Mouse (Mus musculus): ENCODE data around the gene Mcrip2. TPM values are rescaled to one million over a fixed set of nuclear protein-coding genes. Genes with fewer than 3 reads are reported as not detected.

Gene Mcrip2
- total and polyA plus RNA-seq, 3 experiments: 234 to 288 (median 254) TPM

DNA sequence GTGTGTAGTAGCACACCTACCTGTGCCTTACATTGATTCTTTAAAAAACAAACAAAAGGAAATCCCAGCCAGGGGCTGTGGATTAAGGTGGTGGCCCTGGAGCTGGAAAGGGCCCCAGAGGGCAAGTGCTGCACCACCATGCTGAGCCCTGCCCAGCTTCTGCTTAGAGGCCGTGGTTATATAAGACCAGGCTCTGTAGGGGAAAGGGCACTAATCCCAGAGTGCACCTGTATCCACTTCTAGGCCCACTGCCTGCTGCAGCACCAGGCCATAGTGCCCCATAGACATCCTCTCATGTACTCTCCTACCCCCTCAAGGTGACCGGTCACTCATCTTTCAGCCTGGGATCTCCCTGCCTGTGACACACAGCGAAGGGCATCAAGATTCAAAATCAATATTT is 2.4 kb downstream of the Mcrip2 start:
- Histone ChIP-seq H3K79me2 (replicated peaks; ENCODE audit: control insufficient read depth, insufficient read depth, low read length) (peaks cover 3% of the 10 kb centered on the region), H3K9ac (ENCODE audit: low read depth, low read length) (no peak overlapping the region), H3K27ac (peak overlapping the region; percentile 36), H3K4me1 (ENCODE audit: control insufficient read depth, insufficient read depth, low read length) (peaks cover 5% of the 10 kb centered on the region), H3K4me3 (peak overlapping the region; percentile 35), H3K36me3 (ENCODE audit: control insufficient read depth, insufficient read depth, low read length) (no peaks in the 10 kb centered on the region), H3K27me3 (ENCODE audit: control insufficient read depth, insufficient read depth, low read length) (no peaks in the 10 kb centered on the region)
- intact Hi-C loops (cut with DNase I): loop anchor here (5.0 kb wide), 2 partner anchors 34 to 621 kb away; partner anchors contain the start of gene Stub1
- no peak for DNase-seq
- TF ChIP-seq POLR2A (IDR thresholded peaks at IDR 0.05; ENCODE audit: insufficient read depth, low read depth, low read length) (peak; percentile 55; the same call in 1 of the 2 replicates), EP300 (IDR thresholded peaks at IDR 0.05; ENCODE audit: insufficient read depth, low read depth, low read length) (0 out of 2 replicates have a peak, but pooled peaks have one; percentile 58), CTCF (IDR thresholded peaks at IDR 0.05) (no peak)
- WGBS: 76% methylated on average over 3 of the region's 3 CpGs

DNA sequence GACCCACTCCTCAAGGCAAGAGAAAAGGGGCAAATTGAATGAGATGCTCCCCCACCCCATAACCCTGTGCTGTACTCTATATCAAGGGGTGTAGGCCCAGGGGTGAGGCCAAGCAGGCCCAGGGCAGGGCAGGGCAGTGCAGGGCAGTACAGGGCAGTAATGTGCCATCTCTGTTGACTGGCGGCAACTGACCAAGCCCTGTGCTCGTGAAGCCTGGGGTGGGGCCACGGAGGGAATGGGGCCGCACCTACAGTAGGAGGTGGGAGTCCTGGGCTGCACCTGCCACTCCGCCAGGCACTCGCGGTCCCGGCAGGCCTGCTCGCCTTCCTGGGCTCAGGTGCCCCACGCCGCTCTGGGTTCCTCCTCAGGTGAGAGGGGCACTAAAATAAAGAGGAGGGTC is 3.3 kb downstream of the Mcrip2 start:
- peak overlapping the region; percentile 35 for H3K9ac ChIP-seq (ENCODE audit: low read depth, low read length)
- DNase-seq: no peak
- peaks cover 3% of the 10 kb centered on the region for H3K79me2 ChIP-seq (replicated peaks; ENCODE audit: control insufficient read depth, insufficient read depth, low read length)
- H3K27me3 ChIP-seq (ENCODE audit: control insufficient read depth, insufficient read depth, low read length): no peaks in the 10 kb centered on the region
- peak overlapping the region; percentile 35; the same call in 1 of the 2 replicates for H3K4me3 ChIP-seq
- intact Hi-C loops (cut with DNase I): loop anchor here (5.0 kb wide), 2 partner anchors 33 to 622 kb away; partner anchors contain the start of gene Stub1
- H3K27ac ChIP-seq: peak overlapping the region; percentile 36; the same call in 1 of the 2 replicates
- no peaks in the 10 kb centered on the region for H3K36me3 ChIP-seq (ENCODE audit: control insufficient read depth, insufficient read depth, low read length)
- 80% methylated on average over 11 of the region's 11 CpGs for WGBS
- TF ChIP-seq POLR2A (IDR thresholded peaks at IDR 0.05; ENCODE audit: insufficient read depth, low read depth, low read length): no peak
- no peak for TF ChIP-seq EP300 (IDR thresholded peaks at IDR 0.05; ENCODE audit: insufficient read depth, low read depth, low read length)
- TF ChIP-seq CTCF (IDR thresholded peaks at IDR 0.05): no peak
- peaks cover 5% of the 10 kb centered on the region for H3K4me1 ChIP-seq (ENCODE audit: control insufficient read depth, insufficient read depth, low read length)

DNA sequence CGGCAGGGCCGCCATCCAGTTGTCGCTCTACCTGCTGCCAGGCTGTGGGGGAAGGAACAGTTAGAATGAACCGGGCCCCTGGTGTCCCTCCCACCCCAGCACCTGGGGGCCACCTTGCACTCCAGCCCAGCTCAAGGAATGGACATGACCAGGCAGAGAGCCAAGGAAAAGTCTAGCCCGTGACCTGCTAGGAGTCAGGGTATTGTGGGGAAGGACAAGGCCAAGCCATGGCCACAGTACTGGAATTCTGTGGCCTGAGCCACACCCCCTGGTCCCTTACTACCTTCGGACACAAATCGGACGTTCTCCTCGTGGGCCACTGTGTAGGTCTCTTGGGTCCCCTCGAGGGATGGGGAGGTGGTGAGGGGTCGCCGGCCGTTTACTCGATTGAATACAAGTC is 4.3 kb downstream of the Mcrip2 start:
- no peak for TF ChIP-seq EP300 (IDR thresholded peaks at IDR 0.05; ENCODE audit: insufficient read depth, low read depth, low read length)
- TF ChIP-seq CTCF (IDR thresholded peaks at IDR 0.05): no peak
- TF ChIP-seq POLR2A (IDR thresholded peaks at IDR 0.05; ENCODE audit: insufficient read depth, low read depth, low read length): no peak
- no peaks in the 10 kb centered on the region for H3K27me3 ChIP-seq (ENCODE audit: control insufficient read depth, insufficient read depth, low read length)
- H3K4me3 ChIP-seq: no peak overlapping the region
- H3K27ac ChIP-seq: no peak overlapping the region
- peaks cover 3% of the 10 kb centered on the region for H3K79me2 ChIP-seq (replicated peaks; ENCODE audit: control insufficient read depth, insufficient read depth, low read length)
- peaks cover 5% of the 10 kb centered on the region for H3K4me1 ChIP-seq (ENCODE audit: control insufficient read depth, insufficient read depth, low read length)
- intact Hi-C loops (cut with DNase I): no loop called here
- DNase-seq: no peak
- 76% methylated on average over 14 of the region's 14 CpGs for WGBS
- H3K9ac ChIP-seq (ENCODE audit: low read depth, low read length): no peak overlapping the region
- no peaks in the 10 kb centered on the region for H3K36me3 ChIP-seq (ENCODE audit: control insufficient read depth, insufficient read depth, low read length)

DNA sequence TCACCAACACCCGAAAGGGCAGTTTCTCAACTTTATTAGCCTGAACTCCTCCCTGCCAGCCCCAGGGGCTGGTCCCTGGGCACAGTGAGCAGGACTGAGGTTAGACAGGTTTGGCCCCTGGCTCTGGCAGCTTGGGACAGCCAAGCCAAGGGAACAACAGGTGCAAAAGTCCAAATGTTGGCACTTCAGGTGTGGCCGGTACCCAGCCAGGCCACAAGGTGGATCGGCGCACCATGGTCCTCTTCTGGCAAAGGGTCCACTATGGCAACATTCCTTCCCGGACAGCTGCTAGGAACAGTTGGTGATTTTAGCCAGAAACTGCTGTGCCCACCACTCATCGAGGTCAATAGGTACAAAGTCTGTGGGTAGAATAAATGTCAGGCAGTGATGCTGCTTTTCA is 4.9 kb downstream of the Mcrip2 start:
- Histone ChIP-seq H3K27ac (no peak overlapping the region), H3K4me3 (no peak overlapping the region), H3K9ac (ENCODE audit: low read depth, low read length) (no peak overlapping the region), H3K36me3 (ENCODE audit: control insufficient read depth, insufficient read depth, low read length) (no peaks in the 10 kb centered on the region), H3K27me3 (ENCODE audit: control insufficient read depth, insufficient read depth, low read length) (no peaks in the 10 kb centered on the region), H3K4me1 (ENCODE audit: control insufficient read depth, insufficient read depth, low read length) (peaks cover 2% of the 10 kb centered on the region), H3K79me2 (replicated peaks; ENCODE audit: control insufficient read depth, insufficient read depth, low read length) (peaks cover 3% of the 10 kb centered on the region)
- DNase-seq: no peak
- intact Hi-C loops (cut with DNase I): no loop called here
- TF ChIP-seq CTCF (IDR thresholded peaks at IDR 0.05) (no peak), POLR2A (IDR thresholded peaks at IDR 0.05; ENCODE audit: insufficient read depth, low read depth, low read length) (no peak), EP300 (IDR thresholded peaks at IDR 0.05; ENCODE audit: insufficient read depth, low read depth, low read length) (no peak)
- 80% methylated on average over 6 of the region's 6 CpGs for WGBS

DNA sequence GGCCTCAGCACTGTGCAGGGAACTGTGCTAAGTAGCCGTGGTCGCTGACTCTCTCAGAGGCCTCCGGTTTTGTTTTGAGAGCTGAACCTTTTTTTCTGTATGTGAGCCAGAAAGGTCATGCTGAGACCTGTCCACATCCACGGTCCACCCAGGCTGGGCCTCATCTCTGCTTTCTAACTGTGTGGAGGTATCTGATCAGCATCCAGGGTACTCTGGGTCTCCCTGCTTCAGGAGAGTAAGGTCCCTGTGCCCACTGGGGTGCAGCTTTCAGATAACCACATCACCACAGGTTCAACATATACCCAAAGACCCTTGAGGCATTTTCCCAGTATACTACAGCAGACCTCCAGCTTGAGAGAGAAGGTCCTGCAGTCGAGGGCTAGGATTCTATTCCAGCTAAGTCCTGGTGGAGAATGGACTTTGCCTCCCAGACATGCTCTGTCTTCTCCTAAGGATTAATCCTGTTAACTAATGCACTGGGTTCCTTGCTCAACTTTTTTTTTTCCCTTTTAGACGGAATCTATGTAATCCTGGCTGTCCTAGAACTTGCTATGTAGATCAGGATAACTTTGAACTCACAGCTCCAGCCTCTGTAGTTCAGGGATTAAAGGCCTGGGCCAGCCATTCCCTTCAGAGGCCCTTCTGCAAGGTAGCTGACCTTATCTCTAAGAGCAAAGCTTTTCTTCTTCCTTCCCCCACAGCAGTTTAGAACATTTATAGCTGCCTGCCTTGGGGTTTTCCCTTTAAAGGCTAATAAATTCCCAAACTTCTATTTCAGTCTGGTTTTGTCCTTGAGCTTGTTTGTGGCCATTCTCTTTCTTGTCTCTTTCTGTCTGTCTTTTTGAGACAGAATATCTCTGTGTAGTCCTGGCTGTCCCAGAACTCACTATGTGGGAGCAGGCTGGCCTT is 6.6 kb downstream of the Mcrip2 start:
- Histone ChIP-seq H3K27ac (peak overlapping the region; percentile 91), H3K36me3 (ENCODE audit: control insufficient read depth, insufficient read depth, low read length) (no peaks in the 10 kb centered on the region), H3K4me3 (peak overlapping the region; percentile 63), H3K27me3 (ENCODE audit: control insufficient read depth, insufficient read depth, low read length) (no peaks in the 10 kb centered on the region), H3K4me1 (ENCODE audit: control insufficient read depth, insufficient read depth, low read length) (peaks cover 1% of the 10 kb centered on the region; the same call in 1 of the 2 replicates), H3K79me2 (replicated peaks; ENCODE audit: control insufficient read depth, insufficient read depth, low read length) (peaks cover 3% of the 10 kb centered on the region), H3K9ac (ENCODE audit: low read depth, low read length) (peak overlapping the region; percentile 79)
- DNase-seq: no peak
- TF ChIP-seq EP300 (IDR thresholded peaks at IDR 0.05; ENCODE audit: insufficient read depth, low read depth, low read length): no peak; the same call in 1 of the 2 replicates
- TF ChIP-seq POLR2A (IDR thresholded peaks at IDR 0.05; ENCODE audit: insufficient read depth, low read depth, low read length): no peak
- TF ChIP-seq CTCF (IDR thresholded peaks at IDR 0.05): no peak
- 17% methylated on average over 6 of the region's 6 CpGs for WGBS
- intact Hi-C loops (cut with DNase I): no loop called here
